Mouse (Mus musculus): ENCODE data around the gene Nubp2.

DNA sequence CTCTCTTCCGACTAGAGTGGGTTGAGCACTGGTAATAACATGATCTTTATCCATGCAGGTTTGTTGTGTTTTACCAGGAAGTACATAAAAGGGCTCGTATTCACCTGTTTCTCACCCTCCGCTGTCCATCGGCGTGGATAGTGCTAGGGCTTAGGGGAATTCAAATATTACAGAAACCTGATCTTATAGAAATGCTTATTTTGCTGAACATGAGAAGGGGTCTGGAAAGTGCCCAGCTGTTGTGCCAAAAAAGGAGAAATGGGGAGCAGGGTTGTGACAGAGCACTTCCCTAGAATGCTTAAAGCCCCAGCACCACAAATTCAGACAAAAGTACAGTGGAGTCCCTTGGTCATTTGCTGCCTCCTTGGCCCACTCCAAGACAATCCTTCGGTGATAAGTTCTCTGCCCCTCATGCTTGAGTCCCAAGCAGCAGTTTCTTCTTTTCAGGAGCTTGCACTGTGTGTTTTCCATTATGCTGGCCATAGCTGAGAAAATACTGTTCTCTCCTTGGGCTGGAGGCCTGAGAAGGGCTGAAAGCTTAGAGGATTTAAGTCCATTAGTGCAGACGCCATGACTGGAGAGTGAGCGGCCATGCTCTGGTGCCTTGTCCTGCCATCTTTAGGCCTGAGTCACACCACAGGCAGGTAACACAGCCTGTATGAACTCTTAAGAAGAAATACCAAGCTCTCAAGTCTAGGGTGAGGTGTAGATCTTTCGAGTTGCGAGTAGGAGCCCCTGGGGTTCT is 34.6 kb downstream of the Nubp2 start:
- TF ChIP-seq CTCF (IDR thresholded peaks at IDR 0.05; ENCODE audit: low read depth, low read length) (no peak), POLR2A (IDR thresholded peaks at IDR 0.05; ENCODE audit: extremely low read depth, insufficient read depth, low read length) (no peak)
